Mouse (Mus musculus) frontal cortex, adult (tissue): ENCODE results near the gene Cdh13.
"Not testable (repeated sequence)": the region's sequence is repeated elsewhere in the genome, so short reads cannot be mapped to it uniquely, and the experiment has no call there.

Source experiments
- ATAC-seq: cut with Nextera tagmentation; 2 replicates; pipeline ENCODE4 v1.9.2; 2017; ENCODE audit warnings: mild to moderate bottlenecking, moderate library complexity, mixed read lengths; ENCODE audit not compliant: low TSS enrichment

Cdh13 gene

GRCm38 (mm10) chr8:118676233-118676632 lies 392.7 kb downstream of the Cdh13 start:
- ATAC-seq, result no peak

GRCm38 (mm10) chr8:118679347-118679746 lies 395.8 kb downstream of the Cdh13 start:
- ATAC-seq, result no peak

GRCm38 (mm10) chr8:118683386-118683785 lies 399.9 kb downstream of the Cdh13 start:
- ATAC-seq, result no peak

- ATAC-seq, result no peak
Measured at GRCm38 (mm10) chr8:118685863-118686262, 402.3 kb downstream of the Cdh13 start.

- ATAC-seq, result no peak
Measured at GRCm38 (mm10) chr8:118689849-118690248, 406.3 kb downstream of the Cdh13 start.

GRCm38 (mm10) chr8:118701312-118701880 lies 417.9 kb downstream of the Cdh13 start:
- ATAC-seq, result no peak

GRCm38 (mm10) chr8:118709366-118709765 lies 425.8 kb downstream of the Cdh13 start:
- no peak for ATAC-seq

GRCm38 (mm10) chr8:118711631-118712030 lies 428.1 kb downstream of the Cdh13 start:
- ATAC-seq, result no peak

GRCm38 (mm10) chr8:118713111-118713510 lies 429.6 kb downstream of the Cdh13 start:
- no peak for ATAC-seq

GRCm38 (mm10) chr8:118713596-118713995 lies 430.1 kb downstream of the Cdh13 start:
- no peak for ATAC-seq

- ATAC-seq, result peak; percentile 97
Measured at GRCm38 (mm10) chr8:118722896-118723295, 439.4 kb downstream of the Cdh13 start.

- ATAC-seq, result no peak
Measured at GRCm38 (mm10) chr8:118725651-118726050, 442.1 kb downstream of the Cdh13 start.

- no peak for ATAC-seq
Measured at GRCm38 (mm10) chr8:118741781-118742180, 458.2 kb downstream of the Cdh13 start.

- no peak for ATAC-seq
Measured at GRCm38 (mm10) chr8:118744991-118745390, 461.5 kb downstream of the Cdh13 start.

- no peak for ATAC-seq
Measured at GRCm38 (mm10) chr8:118748041-118748604, 464.6 kb downstream of the Cdh13 start.

GRCm38 (mm10) chr8:118749191-118749590 lies 465.7 kb downstream of the Cdh13 start:
- no peak for ATAC-seq

- no peak for ATAC-seq
Measured at GRCm38 (mm10) chr8:118749786-118750185, 466.3 kb downstream of the Cdh13 start.

- peak; percentile 81 for ATAC-seq
Measured at GRCm38 (mm10) chr8:118753710-118754109, 470.2 kb downstream of the Cdh13 start.

GRCm38 (mm10) chr8:118754119-118754518 lies 470.6 kb downstream of the Cdh13 start:
- ATAC-seq, result peak; percentile 27; the same call in 1 of the 2 replicates

- ATAC-seq, result not testable (repeated sequence)
Measured at GRCm38 (mm10) chr8:118777507-118777906, 494.0 kb downstream of the Cdh13 start.

GRCm38 (mm10) chr8:118778374-118778773 lies 494.8 kb downstream of the Cdh13 start:
- ATAC-seq, result peak; percentile 62; the same call in 1 of the 2 replicates

- ATAC-seq, result no peak
Measured at GRCm38 (mm10) chr8:118785646-118786045, 502.1 kb downstream of the Cdh13 start.

- ATAC-seq, result peak; percentile 91
Measured at GRCm38 (mm10) chr8:118789649-118790048, 506.1 kb downstream of the Cdh13 start.

- ATAC-seq, result peak; percentile 95
Measured at GRCm38 (mm10) chr8:118794886-118795285, 511.4 kb downstream of the Cdh13 start.
